Mouse (Mus musculus) kidney, postnatal 36 days (tissue): ENCODE measurements around the gene Fam131c.

Experiments used
- DNase-seq, 2 experiments: peaks; one replicate each; pipeline ENCODE4 v3.0.0; 2021 to 2022; ENCODE audit warnings: mixed read lengths in 2 of 2

Fam131c gene

DNA sequence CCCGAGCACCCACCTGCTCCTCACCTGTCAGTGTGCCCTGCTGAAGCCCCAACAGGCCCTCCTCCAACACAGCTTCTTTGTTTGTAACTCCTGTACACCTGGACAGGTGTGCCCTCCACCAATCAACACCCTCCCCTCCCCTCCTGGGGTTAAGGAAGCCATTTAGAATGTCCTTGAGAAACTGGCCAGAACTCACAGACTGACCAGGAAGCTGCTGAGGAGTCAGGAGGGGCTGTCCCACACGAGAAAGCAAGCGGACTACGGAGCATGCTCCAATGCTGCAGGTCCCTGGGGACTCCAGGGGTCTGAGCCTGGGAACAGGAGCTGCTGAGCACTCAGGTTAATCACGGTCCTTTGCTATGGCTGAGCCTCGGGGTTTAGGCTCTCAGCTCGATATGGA lies 47.9 kb downstream of the Fam131c start, which contains the start of gene Clcnkb:
Gene Clcnkb, minus strand, starts transcription at position 91 of the 400 bp plus-strand sequence.
- DNase-seq: peak; percentile 54 to 71

DNA sequence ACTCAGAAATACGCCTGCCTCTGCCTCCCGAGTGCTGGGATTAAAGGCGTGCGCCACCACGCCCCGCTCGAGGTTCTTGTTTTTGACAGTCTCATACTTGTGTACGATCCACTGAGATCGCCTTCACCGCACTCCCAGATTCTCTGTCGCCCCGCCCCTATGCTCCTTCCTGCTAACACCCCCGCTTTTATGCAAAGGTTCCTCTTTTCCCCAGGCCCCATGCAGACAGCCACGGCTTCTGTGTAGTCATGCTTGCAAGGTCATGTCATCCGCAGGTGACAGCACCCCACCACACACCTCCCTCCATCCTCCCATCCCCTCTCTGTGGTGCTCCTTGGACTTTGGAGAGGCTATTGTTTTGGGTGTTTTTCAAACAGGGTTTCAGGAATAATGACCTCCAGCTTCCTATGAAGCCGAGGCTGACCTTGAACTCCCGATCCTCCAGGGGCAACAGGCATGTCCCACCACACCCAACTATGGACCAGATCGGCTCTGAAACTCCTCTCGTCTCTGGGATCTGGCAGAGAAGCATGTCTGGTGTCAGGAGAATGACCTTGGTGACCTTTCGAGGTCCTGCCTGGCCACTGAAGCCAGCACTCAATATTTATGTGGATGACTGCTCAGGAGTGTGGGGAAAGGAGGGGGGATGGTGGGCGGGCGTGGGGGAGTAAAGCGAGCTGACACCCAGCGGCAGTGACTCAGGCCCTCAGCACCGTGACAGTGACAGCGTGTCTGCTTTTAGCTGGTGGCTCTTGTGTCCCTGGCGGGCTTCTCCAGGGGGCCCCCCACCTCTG lies 51.6 kb downstream of the Fam131c start:
- DNase-seq: no peak

DNA sequence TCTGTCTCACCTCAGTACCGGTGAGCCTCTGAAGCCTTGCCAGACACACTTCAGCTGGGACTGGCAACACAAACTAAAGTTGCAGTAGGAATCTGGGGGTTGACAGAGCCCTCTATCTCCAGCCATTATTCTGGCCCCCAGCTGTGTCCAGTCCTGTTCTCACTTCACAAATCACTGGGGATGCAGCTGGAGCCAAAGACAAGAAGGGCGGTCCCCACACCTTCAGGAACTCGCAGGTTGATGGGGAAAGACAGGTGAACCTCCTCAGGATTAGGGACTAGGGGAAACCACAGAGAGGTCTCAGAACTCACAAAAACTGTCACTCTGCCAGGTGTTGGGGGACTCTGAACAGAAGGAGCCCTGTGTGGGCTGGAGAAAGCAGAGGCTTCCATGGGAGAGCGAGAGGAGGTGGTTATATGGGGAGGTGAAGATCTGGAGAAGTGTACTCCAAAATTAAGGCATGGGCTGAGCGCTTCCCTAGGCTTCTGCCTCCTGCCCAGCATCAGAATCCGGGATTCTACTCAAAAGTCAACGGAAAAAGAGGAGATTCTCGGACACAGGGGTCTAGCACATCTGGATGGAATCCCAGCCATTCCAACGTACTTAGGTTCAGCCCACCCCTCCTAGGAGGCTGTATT lies 52.3 kb downstream of the Fam131c start, which contains the start of gene Hspb7:
Gene Hspb7, plus strand, starts transcription at position 588 of the 638 bp plus-strand sequence.
- DNase-seq: no peak

DNA sequence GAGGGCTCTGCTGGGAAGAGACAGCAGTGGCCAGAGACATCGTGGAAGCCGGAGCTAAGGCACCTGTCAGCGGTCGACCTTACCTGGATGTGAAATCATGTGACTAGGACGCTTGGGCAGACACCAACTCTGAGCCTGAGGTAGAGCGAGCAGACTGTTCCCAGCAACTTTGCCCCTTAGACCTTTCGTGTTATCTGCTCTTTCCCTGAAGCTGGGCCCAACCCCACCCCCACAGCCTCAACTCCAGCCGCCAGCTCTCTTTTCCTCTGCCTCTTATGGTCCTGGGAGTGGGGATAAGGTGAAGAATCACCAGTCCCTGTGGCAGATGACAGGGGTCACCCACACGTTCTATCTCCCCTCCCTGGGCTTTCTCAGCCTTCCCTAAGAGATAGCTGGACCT lies 52.9 kb downstream of the Fam131c start:
- DNase-seq: no peak

DNA sequence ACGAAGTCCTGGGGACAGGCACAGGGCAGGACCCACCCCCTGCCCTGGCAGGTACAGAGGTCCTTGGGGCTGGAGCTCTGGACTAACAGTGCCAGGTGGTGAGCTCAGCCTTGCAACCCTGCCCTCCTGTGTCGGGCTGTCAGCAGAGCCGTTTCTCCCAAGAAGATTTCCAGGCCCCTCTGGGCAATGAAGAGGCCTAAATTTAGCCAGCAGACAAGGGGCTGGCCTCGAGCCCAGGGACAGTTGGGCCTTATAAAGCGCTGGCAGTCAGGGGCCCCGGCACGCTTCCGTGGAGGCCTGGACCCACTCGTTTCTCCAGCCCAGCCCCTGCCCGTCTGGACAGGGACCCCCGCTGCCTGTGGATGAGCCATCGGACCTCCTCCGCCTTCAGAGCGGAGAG lies 53.4 kb downstream of the Fam131c start:
- DNase-seq: peak in 1 of 2 experiments; percentile 40

DNA sequence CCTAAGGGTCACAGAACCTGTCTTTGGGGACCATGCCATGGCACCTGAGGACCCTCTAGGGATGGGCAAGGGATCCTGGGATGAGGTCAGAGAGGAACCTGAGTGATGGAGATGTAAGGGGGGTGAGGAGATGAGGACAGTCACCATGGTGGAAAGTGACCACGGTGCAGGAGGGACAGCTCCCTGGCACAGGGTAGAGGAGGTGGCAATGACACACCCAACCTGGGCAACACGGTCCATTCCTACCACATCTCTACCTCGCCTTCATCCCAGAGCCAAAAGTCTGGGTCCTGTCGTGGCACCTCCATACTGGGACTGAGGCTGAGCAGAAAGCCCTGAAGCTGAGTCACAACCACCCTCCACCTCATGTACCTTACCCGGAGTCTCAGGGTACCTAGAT lies 54.8 kb downstream of the Fam131c start:
- DNase-seq: no peak

DNA sequence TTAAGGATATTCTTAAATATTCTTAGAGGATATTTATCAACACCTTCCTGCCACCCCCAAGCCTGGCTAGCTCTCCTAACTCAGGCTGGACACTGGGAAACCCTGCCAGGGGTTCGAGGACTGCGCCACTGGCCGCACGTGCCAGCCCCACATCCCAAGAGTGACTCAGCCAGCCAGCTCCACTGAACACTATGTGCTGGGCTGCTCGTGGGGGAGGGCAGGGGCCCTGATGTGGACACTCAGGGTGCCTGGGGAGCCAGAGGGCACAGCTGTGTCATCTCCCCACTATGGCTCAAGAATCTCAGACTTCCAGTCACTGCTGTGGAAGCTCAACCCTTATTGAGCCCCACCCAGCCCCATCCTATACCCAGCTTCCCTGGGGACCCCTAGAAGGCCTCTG lies 55.3 kb downstream of the Fam131c start:
- no peak for DNase-seq

DNA sequence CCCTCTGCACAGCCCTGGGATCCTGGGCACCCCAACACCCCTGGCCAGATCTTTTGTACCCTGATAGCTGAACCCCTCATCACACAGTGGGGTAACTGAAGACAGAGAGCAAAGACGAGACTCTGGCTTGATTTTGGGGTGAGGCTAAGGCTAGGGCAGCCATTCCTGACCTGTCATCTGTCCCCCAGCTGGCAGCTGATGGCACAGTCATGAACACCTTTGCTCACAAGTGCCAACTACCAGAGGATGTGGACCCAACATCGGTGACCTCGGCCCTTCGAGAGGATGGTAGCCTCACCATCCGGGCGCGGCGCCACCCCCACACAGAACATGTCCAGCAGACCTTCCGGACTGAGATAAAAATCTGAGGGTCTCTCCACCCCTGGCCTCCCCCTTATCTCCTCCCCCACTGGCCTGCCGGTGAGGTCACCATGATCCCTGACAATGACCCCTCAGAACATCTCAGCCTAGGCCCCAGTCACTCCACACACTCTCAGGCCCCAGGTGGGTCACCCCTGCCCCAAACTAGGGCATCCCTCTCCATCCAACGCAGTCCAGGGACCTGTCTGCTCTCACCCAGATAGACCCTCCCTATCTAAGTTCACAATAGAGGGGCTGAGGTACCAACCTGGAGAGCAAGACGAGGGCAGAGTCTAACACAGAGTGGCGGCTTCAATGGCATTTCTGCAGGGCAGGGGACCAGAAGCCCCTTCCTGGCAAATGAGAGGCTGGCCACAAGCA lies 55.8 kb downstream of the Fam131c start:
- no peak for DNase-seq

DNA sequence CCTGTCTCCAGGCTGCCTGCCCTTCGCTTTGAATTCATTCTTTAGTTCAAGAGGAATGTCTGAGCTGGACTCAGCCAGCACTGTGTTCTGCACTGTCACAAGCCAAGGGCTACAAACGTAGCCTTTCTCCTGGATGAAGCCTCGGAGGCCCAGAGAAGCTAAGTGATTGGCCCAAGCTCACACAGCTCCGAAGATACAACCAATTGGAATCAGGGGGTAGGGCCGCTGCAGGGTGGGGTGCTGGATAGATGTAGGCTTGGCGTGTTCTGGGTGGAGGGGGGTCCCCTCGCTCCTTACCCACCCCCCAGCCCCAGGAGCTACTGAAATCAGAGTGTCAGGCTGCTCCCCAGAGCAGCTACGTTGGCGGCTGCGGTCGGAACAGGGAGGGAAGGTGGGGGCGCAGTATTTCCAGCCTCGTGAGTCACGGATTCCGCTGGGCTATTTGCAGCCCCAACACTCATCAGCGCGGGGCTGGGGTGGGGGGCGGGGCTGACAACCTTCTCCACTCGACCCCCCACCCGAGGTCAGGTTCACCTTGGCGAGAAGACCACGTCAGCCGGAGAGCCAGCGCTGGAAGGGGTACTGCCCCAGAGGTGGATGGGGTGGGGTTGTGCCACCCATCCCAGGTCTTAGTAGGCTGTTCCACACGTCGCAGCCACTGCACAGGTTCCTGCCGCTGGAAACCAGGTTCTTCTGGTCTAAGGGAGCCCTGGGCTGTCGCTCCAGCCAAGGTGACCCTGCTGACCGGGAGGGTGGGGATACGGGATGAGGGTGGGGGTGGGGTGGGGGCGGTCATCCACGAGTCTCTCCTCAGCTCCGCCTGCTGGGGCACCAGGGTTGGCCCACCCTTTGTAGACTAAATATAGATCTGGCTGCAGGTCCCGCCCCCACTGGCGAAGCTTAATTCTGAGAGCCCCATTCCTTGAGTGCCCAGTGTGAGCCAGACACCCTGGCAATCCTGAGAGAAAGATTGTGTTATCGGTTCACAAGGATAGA lies 57.8 kb downstream of the Fam131c start:
- DNase-seq: peak; percentile 69 to 72

DNA sequence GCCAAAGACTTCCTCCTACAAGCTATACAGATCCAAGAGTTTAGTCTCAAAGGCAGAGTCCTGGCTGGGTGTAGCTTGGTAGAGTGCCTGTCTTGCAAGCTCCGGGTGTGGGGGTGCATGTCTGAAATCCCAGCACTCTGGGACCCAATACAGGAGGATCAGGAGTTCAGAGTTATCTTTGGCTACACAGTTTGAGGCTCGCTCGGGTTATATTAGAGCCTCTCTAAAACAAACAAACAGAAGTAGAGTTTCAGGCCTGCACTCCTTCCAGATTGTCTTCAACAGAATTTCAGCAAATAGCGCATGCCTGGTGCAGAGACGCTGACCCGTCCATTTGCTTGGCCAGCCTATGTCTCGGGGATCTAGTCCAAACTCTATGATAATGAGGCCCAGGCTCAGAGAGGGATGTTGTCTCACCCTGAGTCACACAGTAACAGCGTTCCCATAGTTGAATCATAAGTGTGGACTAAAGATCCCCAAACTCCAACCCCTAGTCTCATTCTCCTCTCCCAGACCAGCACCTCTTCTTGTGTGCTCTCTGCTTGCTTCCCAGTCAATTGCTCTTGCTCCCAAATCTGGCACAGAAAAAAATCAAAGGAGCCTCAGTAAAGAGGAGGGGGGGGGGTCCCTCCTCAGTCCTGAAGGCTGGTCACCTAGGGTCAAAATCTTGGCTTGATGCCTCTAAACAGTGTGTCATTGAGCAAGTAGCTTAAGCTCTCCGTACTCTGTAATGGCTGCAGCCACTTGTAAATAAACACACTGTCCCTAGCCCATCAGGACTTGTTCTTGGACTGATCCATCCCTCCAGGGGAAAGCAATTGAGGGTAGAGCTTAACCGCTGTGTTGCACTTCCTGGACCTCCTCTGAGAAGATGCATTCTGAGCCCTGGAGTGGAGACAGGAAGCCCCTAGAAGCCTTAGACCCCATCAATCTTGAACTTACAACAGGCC lies 59.1 kb downstream of the Fam131c start:
- DNase-seq: no peak

DNA sequence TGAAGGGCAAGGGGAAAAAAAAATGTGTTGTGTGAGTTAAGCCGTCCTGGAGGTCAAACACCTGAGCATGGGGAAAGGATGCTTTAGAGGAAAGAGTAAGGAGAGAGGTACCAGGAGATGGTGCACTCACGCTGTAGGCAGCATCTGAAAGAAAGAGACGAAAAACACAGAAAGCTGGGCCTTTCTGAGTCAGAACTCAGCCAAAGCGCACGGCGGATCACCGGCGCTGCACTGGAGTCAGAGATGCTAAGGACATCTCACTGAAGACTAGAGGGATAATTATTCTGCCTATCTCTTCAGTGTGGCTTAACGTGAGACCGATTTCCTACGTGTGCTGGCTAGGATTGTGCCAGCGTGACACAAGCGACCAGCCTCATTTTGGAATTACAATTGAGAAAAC lies 59.9 kb downstream of the Fam131c start:
- DNase-seq: no peak

DNA sequence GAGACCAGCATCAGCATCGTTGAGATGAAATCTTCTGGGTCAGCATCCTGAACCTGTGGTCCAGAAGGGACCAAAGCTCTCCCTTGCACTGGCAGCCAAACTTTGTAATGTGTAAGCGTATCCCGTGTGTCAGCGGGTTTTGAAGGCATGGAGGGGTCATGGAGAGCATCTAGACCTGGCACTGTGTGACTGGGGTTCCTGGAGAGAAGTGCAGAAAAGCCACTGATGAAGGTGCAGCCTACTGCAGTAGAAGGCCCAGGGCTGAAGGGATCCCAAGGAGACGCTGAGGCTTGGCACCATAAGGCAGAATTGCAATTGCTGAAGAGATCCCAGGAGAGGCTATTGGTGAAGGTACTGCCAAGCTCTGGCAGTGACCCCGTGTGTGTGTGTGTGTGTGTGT lies 61.4 kb downstream of the Fam131c start:
- DNase-seq: no peak

DNA sequence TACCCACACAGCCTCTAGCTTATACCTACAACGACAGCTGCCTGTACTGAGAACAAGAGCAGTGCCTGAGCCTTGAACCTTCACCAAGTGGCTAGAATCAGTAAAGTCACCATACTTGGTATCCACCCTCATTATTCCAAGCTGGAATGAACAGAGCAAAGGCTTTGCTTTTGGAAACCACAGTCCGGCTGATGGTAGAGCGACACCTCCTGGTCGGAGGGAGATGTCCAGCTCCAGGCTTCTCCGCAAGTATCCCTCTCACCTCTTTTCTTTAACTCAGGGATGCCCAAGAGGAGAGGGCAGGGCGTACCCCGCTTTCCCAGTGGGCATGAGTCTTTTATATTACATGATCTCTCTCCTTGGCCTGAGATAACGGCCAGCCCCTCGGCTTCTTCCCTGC lies 61.8 kb downstream of the Fam131c start:
- DNase-seq: peak; percentile 60 to 84

DNA sequence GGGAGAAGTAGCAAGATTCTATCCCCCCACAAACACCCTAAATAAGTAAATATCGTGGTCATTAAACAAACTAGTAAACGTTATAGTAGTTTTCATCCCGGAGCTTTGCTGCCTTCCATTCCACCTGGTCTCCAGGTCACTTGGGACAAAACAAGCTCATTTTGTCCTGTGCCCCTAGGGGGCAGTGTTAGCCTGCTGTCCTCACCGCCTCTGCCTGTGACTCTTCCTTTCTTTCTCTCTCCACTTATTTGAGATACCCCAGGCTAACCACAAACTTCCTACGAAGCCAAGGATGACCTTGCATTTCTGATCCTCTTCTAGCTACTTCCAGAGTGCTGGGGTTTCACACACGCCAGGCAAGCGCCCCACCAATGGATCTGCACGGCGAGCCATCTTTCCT lies 63.0 kb downstream of the Fam131c start:
- peak; percentile 83 to 90 for DNase-seq

DNA sequence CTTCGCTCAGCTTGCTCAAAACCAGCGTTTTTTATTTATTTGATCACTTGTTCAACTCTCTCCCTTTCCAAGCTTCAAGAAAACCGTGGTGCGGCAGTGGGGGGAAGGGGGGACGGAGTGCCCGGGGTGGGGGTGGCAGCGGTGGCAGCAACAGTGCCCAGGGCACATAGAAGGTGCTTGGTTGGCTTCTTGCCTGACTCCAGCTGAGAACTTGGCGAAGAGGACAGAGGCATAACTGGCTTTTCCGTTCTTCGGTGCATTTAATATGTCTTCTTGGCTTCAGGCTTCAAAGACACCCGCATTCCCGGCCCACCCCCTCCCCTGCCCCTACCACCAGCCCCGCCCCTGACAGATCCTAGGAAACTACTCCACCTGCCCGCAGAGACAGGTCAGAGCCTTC lies 64.6 kb downstream of the Fam131c start:
- DNase-seq: peak; percentile 63 to 66

DNA sequence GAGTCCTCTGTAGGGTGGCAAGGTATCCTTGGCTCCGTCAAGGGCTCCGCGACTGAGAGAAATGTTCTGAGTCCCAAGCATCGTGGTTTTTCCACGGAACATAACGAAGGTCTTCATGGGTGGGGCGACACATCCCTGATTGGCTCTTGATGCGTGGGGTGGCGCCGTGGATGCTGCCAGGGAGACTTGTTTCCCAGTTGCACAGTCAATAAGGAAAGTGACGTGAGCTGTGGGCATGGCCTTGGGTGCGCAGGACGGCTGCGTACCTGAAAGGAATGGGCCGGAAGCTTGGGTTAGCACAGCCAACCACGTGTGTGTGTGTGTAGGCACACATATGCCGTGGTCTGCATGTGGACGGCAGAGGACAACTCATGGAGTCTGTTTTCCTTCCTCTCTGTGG lies 65.2 kb downstream of the Fam131c start:
- DNase-seq: no peak
